Mouse (Mus musculus): ENCODE data around the gene Stoml2.

GRCm38 (mm10) chr4:43038567-43039495, 7.3 kb upstream of the Stoml2 start:
- TF ChIP-seq CTCF (IDR thresholded peaks at IDR 0.05 in 2 of 3, conservative IDR thresholded peaks at IDR 0.05 in 1 of 3; ENCODE audit: control insufficient read depth in 1 of 3, insufficient read depth in 1 of 3, low read depth in 2 of 3, low read length in 3 of 3, poor library complexity in 1 of 3, severe bottlenecking in 1 of 3): no peak
- no peak for TF ChIP-seq GABPA (IDR thresholded peaks at IDR 0.05; ENCODE audit: low read depth, low read length)
- TF ChIP-seq ZKSCAN1 (IDR thresholded peaks at IDR 0.05; ENCODE audit: low read depth, low read length): no peak
- no peak for TF ChIP-seq USF2 (IDR thresholded peaks at IDR 0.05; ENCODE audit: borderline replicate concordance in 1 of 2, insufficient read depth in 1 of 2, low read depth in 1 of 2, low read length in 2 of 2)
- no peak for TF ChIP-seq ZC3H11A (IDR thresholded peaks at IDR 0.05; ENCODE audit: low read depth, low read length)
- no peak for TF ChIP-seq SMC3 (IDR thresholded peaks at IDR 0.05; ENCODE audit: low read depth, low read length)
- no peak for TF ChIP-seq TAL1 (IDR thresholded peaks at IDR 0.05; ENCODE audit: low read length)
- TF ChIP-seq POLR2A (IDR thresholded peaks at IDR 0.05; ENCODE audit: control insufficient read depth in 1 of 2, insufficient read depth in 1 of 2, low read depth in 1 of 2, low read length in 2 of 2, poor library complexity in 1 of 2): no peak
- no peak for TF ChIP-seq ZMIZ1 (IDR thresholded peaks at IDR 0.05; ENCODE audit: low read depth, low read length)
- no peak; the same call in 1 of the 2 replicates for TF ChIP-seq RCOR1 (IDR thresholded peaks at IDR 0.05; ENCODE audit: low read depth, low read length)
- TF ChIP-seq USF1 (IDR thresholded peaks at IDR 0.05; ENCODE audit: low read depth, low read length): no peak
- no peak for TF ChIP-seq MAZ (IDR thresholded peaks at IDR 0.05; ENCODE audit: low read depth, low read length)
- TF ChIP-seq TBP (IDR thresholded peaks at IDR 0.05; ENCODE audit: low read depth, low read length): no peak
- no peak for TF ChIP-seq CHD2 (IDR thresholded peaks at IDR 0.05; ENCODE audit: low read length)

Measured in MEL (cell line).